Mouse (Mus musculus) E14TG2a.4 (cell line): Measurements from ENCODE around the gene Arhgap6.

Experiments
- H3K27me3 ChIP-seq: 2 replicates; pipeline ENCODE4 v1.6.1; 2014; ENCODE audit warnings: low read length, control low read depth; ENCODE audit not compliant: insufficient read depth
- H3K36me3 ChIP-seq: 2 replicates; pipeline ENCODE4 v1.6.1; 2014; ENCODE audit warnings: low read length, control low read depth; ENCODE audit not compliant: insufficient read depth
- H3K4me1 ChIP-seq: replicated peaks from 2 replicates; pipeline ENCODE4 v1.6.1; 2014; ENCODE audit warnings: low read depth, low read length, control low read depth
- H3K4me3 ChIP-seq: replicated peaks from 2 replicates; pipeline ENCODE4 v1.5.1; 2014; ENCODE audit warnings: mild to moderate bottlenecking, low read length
- H3K9me3 ChIP-seq: 2 replicates; pipeline ENCODE4 v1.6.1; 2014; ENCODE audit warnings: low read length, control low read depth
- CTCF ChIP-seq: conservative IDR thresholded peaks from 2 replicates; pipeline ENCODE4 v1.5.1; 2014; ENCODE audit warnings: low read length
- NANOG ChIP-seq: IDR thresholded peaks from 2 replicates; pipeline ENCODE4 v1.6.1; 2014; ENCODE audit warnings: borderline replicate concordance, low read length, mixed read lengths
- POU5F1 ChIP-seq: IDR thresholded peaks from 2 replicates; pipeline ENCODE4 v1.6.1; 2014; ENCODE audit warnings: low read length, borderline replicate concordance

Arhgap6 gene

DNA sequence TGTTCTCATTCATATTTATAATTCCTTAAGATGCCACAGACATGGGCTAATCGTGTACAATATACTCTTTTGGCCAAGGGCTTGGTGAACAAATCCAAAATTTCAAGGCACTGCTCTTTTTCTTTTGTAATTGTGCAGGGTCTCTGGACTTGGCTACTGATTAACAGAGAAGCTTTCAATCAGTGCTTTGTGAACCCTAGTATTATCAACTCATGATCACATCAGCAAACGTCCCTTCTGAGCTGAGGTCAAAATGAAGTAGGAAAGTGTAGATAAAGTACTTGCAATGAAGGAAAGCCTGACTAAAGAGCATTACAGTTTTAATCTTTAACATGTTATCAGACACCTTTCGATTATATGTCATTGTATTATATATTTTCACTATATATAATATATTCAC is 270.4 kb downstream of the Arhgap6 start:
- H3K4me1 ChIP-seq: no peaks in the 10 kb centered on the region
- no peak overlapping the region for H3K4me3 ChIP-seq
- no peaks in the 10 kb centered on the region for H3K9me3 ChIP-seq
- TF ChIP-seq CTCF (no peak), NANOG (no peak), POU5F1 (no peak)
- H3K27me3 ChIP-seq: no peaks in the 10 kb centered on the region
- no peaks in the 10 kb centered on the region for H3K36me3 ChIP-seq

DNA sequence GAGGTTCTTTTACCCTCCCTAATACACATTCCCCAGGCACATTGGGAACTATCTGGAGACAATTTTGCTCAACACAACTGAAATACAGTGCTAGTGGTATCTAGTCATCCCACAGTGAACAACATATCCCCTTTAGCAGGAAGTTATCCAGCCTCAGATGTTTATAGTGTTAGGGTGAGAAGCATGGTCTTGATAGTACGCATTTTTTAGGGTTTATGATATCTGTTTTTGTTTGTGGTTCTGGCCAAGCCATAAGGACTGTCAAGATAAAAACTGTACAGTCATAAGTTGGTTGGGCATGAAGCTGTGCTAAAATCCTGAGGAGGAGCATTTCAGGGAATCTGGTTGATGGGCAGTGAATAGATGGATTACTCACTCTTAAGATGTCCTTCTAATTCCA is 271.0 kb downstream of the Arhgap6 start:
- Histone ChIP-seq H3K4me3 (no peak overlapping the region), H3K36me3 (no peaks in the 10 kb centered on the region), H3K4me1 (no peaks in the 10 kb centered on the region), H3K27me3 (no peaks in the 10 kb centered on the region), H3K9me3 (no peaks in the 10 kb centered on the region)
- TF ChIP-seq POU5F1 (no peak), CTCF (no peak), NANOG (no peak)

DNA sequence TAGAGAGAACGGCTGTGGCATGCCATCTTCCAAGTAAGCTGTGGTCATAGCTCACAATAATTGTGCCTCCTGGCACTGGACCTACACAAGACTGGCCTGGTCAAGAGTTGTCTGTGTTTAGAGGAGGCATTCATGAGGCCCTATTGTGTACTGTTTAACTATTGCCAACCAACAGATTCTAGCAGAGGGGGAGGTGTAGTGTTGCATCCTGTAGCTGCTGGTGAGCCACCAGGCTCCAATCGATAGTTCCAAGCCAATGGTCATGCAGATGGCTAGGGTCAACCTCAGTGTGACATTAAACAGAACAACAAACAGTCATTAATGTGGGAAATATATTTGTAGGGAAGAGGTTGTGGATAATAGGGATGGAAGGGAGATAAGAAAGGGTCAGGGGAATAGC is 280.1 kb downstream of the Arhgap6 start:
- Histone ChIP-seq H3K4me3 (no peak overlapping the region), H3K4me1 (no peaks in the 10 kb centered on the region), H3K36me3 (no peaks in the 10 kb centered on the region), H3K9me3 (no peaks in the 10 kb centered on the region), H3K27me3 (no peaks in the 10 kb centered on the region)
- no peak for TF ChIP-seq POU5F1
- TF ChIP-seq NANOG: no peak
- no peak for TF ChIP-seq CTCF

DNA sequence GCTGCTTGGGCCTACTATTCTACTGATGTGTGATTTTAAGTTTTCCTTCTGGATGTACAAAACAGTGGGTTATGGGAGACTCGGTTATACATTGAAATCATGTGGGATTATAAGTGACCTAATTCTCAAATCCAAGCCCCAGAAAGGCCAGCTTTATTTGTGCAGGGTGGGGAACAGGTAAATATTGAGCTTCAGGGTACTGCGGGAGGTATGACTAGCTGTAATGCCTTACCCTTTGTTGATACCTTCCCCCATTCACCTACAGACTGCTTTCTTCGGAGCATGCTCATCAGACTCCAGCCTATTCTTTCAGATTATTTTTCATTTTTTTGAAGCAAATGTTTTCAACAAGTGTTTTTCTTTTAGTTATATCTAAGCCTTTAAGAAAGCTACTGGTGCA is 286.7 kb downstream of the Arhgap6 start:
- Histone ChIP-seq H3K4me1 (no peaks in the 10 kb centered on the region), H3K27me3 (no peaks in the 10 kb centered on the region), H3K9me3 (no peaks in the 10 kb centered on the region), H3K36me3 (no peaks in the 10 kb centered on the region), H3K4me3 (no peak overlapping the region)
- TF ChIP-seq CTCF (no peak), NANOG (no peak), POU5F1 (no peak)

DNA sequence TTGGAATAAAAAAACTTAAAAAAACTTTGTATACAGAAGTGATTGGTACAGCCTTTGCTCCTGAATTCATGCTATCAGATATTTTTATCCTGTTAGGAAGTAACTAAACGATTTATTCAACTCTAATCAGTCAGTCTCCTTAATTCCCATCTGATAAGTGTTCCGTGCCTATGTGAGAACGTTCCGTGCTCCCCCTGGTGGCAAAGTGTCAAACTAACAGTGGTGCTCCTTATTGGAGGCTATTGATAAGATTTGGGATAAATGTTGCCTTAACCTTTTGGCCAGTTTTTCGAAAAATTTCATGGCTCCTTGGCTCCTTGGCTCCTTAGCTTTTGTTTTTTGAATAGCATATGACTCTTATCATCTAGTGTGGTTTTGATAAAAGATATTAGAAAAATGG is 291.0 kb downstream of the Arhgap6 start:
- Histone ChIP-seq H3K4me3 (no peak overlapping the region), H3K27me3 (no peaks in the 10 kb centered on the region), H3K9me3 (no peaks in the 10 kb centered on the region), H3K4me1 (no peaks in the 10 kb centered on the region), H3K36me3 (no peaks in the 10 kb centered on the region)
- TF ChIP-seq NANOG (no peak), CTCF (peak; percentile 35; the same call in 1 of the 2 replicates), POU5F1 (no peak)

DNA sequence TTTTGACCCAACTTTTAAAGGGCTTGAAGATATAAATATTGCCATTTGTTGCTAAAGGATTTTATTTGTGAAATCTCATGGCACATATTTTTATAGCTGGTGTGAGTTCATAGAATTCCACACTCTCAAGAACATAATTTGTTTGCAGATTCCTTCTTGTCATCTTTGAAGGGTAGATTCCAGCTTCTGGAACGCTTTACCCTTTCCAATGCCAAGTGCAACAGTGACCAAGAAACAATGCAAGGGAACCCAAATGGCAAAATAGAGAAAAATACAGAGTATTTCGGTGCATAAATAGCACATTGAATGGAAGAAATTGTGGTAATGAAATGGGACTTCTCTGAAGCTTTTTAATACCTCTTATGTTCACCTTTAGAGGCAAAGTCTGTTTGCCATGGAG is 294.3 kb downstream of the Arhgap6 start:
- no peaks in the 10 kb centered on the region for H3K27me3 ChIP-seq
- TF ChIP-seq CTCF (no peak), NANOG (no peak)

DNA sequence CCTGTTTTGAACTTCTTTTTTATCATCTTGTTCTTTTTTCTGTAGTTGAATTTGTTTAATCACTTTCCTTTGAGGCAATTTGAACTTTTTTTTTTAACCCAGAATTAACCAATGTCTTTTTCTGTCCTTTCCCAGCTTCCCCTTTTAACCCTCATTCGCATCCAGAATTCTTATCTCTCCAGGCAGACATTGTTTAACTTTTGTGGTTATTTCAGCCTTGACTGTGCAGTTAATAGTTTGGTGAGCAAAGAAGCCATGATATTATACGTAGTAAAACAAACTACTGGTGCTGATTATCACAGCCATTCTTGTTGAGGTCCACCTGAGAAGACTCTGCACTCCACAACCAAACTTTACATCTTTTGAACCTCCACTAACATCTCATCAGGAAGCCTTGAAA is 299.7 kb downstream of the Arhgap6 start:
- TF ChIP-seq NANOG: no peak
- no peak for TF ChIP-seq POU5F1
- no peak for TF ChIP-seq CTCF
- no peaks in the 10 kb centered on the region for H3K9me3 ChIP-seq
- no peaks in the 10 kb centered on the region for H3K4me1 ChIP-seq
- H3K27me3 ChIP-seq: no peaks in the 10 kb centered on the region
- H3K4me3 ChIP-seq: no peak overlapping the region
- H3K36me3 ChIP-seq: no peaks in the 10 kb centered on the region

More for the DNA sequence above, 294.3 kb downstream of the Arhgap6 start:
- Histone ChIP-seq H3K4me3 (no peak overlapping the region), H3K4me1 (no peaks in the 10 kb centered on the region), H3K36me3 (no peaks in the 10 kb centered on the region), H3K9me3 (no peaks in the 10 kb centered on the region)

DNA sequence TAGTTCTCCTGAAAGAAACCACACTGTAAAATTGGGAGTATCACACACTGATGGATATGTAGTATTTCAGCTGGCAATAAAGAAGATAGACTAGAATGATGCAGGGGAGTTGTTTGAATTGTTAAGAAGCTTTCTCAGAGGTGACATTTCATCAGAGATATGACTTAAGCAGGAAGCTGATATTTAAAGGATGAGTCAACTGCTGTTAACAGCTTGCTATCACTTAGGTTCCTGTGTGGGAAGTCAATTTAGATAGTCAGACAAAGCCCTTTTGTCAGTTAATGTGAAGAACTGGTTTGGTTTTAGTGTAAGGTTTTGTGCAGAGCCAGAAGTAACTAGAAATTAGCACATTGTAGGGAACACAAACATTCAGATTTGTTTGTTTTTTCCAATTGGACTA is 300.7 kb downstream of the Arhgap6 start:
- no peak for TF ChIP-seq NANOG
- TF ChIP-seq POU5F1: no peak
- no peak for TF ChIP-seq CTCF
- Histone ChIP-seq H3K27me3 (no peaks in the 10 kb centered on the region), H3K9me3 (no peaks in the 10 kb centered on the region), H3K4me3 (no peak overlapping the region), H3K36me3 (no peaks in the 10 kb centered on the region), H3K4me1 (no peaks in the 10 kb centered on the region)

DNA sequence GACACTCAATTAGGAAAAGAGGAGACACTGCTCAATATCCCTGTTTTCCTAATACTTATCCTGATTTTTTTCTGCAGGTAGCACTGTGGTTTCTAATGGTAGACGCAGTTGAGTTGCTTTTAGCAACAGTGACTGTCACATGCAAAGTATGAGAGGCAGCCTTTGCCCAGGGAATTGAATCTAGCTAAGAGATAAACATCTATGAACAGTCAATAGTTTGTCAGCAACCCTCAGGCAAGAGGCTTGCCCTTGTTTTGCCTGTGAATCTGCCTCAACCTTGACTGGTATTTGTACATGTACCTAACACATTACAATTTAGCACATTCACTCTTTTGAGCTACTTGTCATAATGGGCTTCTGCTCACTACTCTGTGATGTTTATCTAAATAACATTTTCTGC is 307.8 kb downstream of the Arhgap6 start:
- Histone ChIP-seq H3K4me3 (no peak overlapping the region), H3K9me3 (no peaks in the 10 kb centered on the region), H3K36me3 (no peaks in the 10 kb centered on the region), H3K27me3 (no peaks in the 10 kb centered on the region), H3K4me1 (no peaks in the 10 kb centered on the region)
- TF ChIP-seq POU5F1: no peak
- no peak for TF ChIP-seq NANOG
- no peak for TF ChIP-seq CTCF
